Comparison of ENCODE assay signal across 7 mouse cellular contexts in the genomic region with DNA sequence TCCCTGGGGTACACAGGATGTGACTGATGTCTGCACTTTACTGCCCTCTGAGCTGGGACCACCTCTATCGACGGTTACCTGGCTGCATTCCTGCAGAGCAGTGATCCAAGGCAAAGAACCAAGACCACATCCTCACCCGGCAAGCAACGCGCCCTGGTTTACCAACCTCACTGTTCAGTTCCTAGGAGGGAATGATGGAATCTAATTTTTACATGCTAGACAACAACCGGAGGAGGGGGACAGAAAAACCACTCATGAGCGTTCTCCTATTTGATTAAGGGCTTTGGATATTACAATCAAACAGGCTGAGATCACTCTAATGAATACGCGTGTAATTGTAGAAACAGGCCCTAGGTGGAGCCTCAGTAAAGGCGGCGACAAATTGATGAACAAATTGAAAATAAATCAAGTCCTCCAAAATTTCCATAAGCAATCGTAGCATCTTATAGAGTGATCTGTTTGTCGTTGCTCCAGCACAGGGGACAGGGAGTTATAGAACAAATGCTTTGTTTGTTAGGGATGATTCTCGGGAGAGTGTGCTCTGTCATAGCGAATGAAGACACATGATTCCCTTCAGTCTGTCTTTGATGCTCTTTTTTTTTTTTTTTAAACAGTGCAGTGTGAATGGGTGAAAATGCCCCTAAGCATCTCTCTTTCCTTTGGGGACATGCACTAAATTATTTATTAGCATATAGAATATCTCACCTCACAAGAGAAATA. TPM values are rescaled to one million over a fixed set of nuclear protein-coding genes. Genes with fewer than 3 reads are reported as not detected.
DNase-seq lines count a peak whose midpoint lies in the region; TF ChIP-seq lines count a peak whose summit lies in the region.

No protein-coding gene starts in this region.

- no peaks in the 10 kb centered on the region for H3K36me3 ChIP-seq in testis, adult 2 months (ENCODE audit: control insufficient read depth, insufficient read depth, low read length)

- peak overlapping the region; percentile 2 for H3K4me3 ChIP-seq in testis, adult 2 months (ENCODE audit: control insufficient read depth, low read depth, low read length)

- intact Hi-C loops in left cerebral cortex, postnatal 36 days (cut with DNase I), result loop anchor here (1.0 to 5.0 kb wide), 2 partner anchors 109 to 123 kb away; no protein-coding TSS in a partner anchor

- no peak overlapping the region for H3K27ac ChIP-seq in testis, adult 2 months (ENCODE audit: control insufficient read depth, insufficient read depth, low read depth, low read length)

- no peak for TF ChIP-seq CTCF in testis, adult 2 months (IDR thresholded peaks at IDR 0.05; ENCODE audit: control insufficient read depth, insufficient read depth, insufficient replicate concordance, low read depth, low read length)

- TF ChIP-seq POLR2A in testis, adult 2 months (IDR thresholded peaks at IDR 0.05; ENCODE audit: control insufficient read depth, low read depth, low read length), result no peak

- peaks cover 3% of the 10 kb centered on the region; the same call in 1 of the 2 replicates for H3K4me1 ChIP-seq in testis, adult 2 months (ENCODE audit: control insufficient read depth, insufficient read depth, low read length)

- no peak for DNase-seq in testis, postnatal 14 days (ENCODE audit: low spot score)
- peak; percentile 61 to 70 for DNase-seq in cerebellum, postnatal 14 days
- DNase-seq in induced T-regulatory cell, adult 2 months (ENCODE audit: low read depth), result peak; percentile 12
- peak; percentile 9 to 14 for DNase-seq in left cerebral cortex, postnatal 36 days (ENCODE audit: low spot score in 2 of 2)
- no peak for DNase-seq in ovary, postnatal 14 days (ENCODE audit: low spot score)
- DNase-seq in adrenal gland, postnatal 25 days, result no peak

- no peaks in the 10 kb centered on the region for H3K27me3 ChIP-seq in testis, adult 2 months (ENCODE audit: control insufficient read depth, insufficient read depth, low read length)

RNA-seq across cellular contexts. Expression of a gene that starts 47.7 kb away (rescaled TPM):
- 5.1 and 6.0 TPM in 2 replicates for polyA plus RNA-seq in testis, adult 2 months (2012; rRNA removed)
- total RNA-seq in left cerebral cortex, postnatal 36 days (2021), result 10 to 100 TPM; 17.9 to 18.6 TPM
- total RNA-seq in adrenal gland, postnatal 25 days (2021), result 4.9 and 7.6 TPM in 2 replicates

RNA-seq across cellular contexts. Expression of a gene that starts 59.5 kb away (rescaled TPM):
- polyA plus RNA-seq in testis, adult 2 months (2012; rRNA removed), result 5.2 and 5.8 TPM in 2 replicates
- 10 to 100 TPM; 35.2 to 35.5 TPM for total RNA-seq in left cerebral cortex, postnatal 36 days (2021)
- total RNA-seq in adrenal gland, postnatal 25 days (2021), result 14.0 and 15.5 TPM in 2 replicates

Comparison
In these comparisons a context has a peak if more than half of its experiments do, and no peak if none do; other contexts are left out.
1. DNase-seq: peak in cerebellum, postnatal 14 days (2 of 2), induced T-regulatory cell, adult 2 months (single experiment) and left cerebral cortex, postnatal 36 days (2 of 2); none in testis, postnatal 14 days (single experiment), ovary, postnatal 14 days (single experiment) and adrenal gland, postnatal 25 days (single experiment).